Mouse (Mus musculus) kidney, embryonic 16.5 days (tissue): ENCODE results near the gene Irf2. TPM values are rescaled to one million over a fixed set of nuclear protein-coding genes. Genes with fewer than 3 reads are reported as not detected.

Source experiments
- ATAC-seq: fragments of 200-750 bp; cut with Nextera tagmentation; 2 replicates; pipeline ENCODE4 v1.8.0; 2017; ENCODE audit warnings: moderate TSS enrichment; ENCODE audit not compliant: low FRiP score, low TSS enrichment
- H3K27ac ChIP-seq: fragments of 300-500 bp; sonication (generic); 2 replicates; pipeline ENCODE4 v1.5.1; 2014; ENCODE audit warnings: low read length
- H3K27me3 ChIP-seq: fragments of 300-500 bp; sonication (generic); 2 replicates; pipeline ENCODE4 v1.6.1; 2014; ENCODE audit warnings: low read length, control low read depth, mixed read lengths; ENCODE audit not compliant: insufficient read depth
- H3K36me3 ChIP-seq: fragments of 300-500 bp; sonication (generic); 2 replicates; pipeline ENCODE4 v1.6.1; 2014; ENCODE audit warnings: low read length, control low read depth, mixed read lengths; ENCODE audit not compliant: insufficient read depth
- H3K4me1 ChIP-seq: fragments of 300-500 bp; sonication (generic); 2 replicates; pipeline ENCODE4 v1.6.1; 2014; ENCODE audit warnings: low read length, control low read depth, mixed read lengths; ENCODE audit not compliant: insufficient read depth
- H3K4me2 ChIP-seq: fragments of 300-500 bp; sonication (generic); replicated peaks from 2 replicates; pipeline ENCODE4 v1.6.1; 2014; ENCODE audit warnings: low read depth, low read length
- H3K4me3 ChIP-seq: fragments of 300-500 bp; sonication (generic); 2 replicates; pipeline ENCODE4 v1.5.1; 2014; ENCODE audit warnings: mild to moderate bottlenecking, low read length
- H3K9ac ChIP-seq: fragments of 300-500 bp; sonication (generic); replicated peaks from 2 replicates; pipeline ENCODE4 v1.6.1; 2014; ENCODE audit warnings: low read length
- H3K9me3 ChIP-seq: fragments of 300-500 bp; sonication (generic); 2 replicates; pipeline ENCODE4 v1.6.1; 2016; ENCODE audit warnings: low read length, control low read depth
- WGBS: fragments of 180-500 bp; shearing (Covaris S2); extraction: QIAGEN DNeasy Blood & Tissue Kit; methylation state at CpG from one replicate; pipeline ENCODE4 v1.1.7; 2014; 5-methylcytosine and 5-hydroxymethylcytosine counted together
- polyA plus RNA-seq: library from polyadenylated mRNA; unstranded; fragments of >200 nt; fragmentation: Nextera tagmentation; extraction: Ambion mirVana; gene quantifications from 2 replicates; pipeline ENCODE4 v1.2.1, GENCODE M21; 2015

Gene Irf2
- polyA plus RNA-seq, 1 experiment from 2014 or later: 19.2 TPM

DNA sequence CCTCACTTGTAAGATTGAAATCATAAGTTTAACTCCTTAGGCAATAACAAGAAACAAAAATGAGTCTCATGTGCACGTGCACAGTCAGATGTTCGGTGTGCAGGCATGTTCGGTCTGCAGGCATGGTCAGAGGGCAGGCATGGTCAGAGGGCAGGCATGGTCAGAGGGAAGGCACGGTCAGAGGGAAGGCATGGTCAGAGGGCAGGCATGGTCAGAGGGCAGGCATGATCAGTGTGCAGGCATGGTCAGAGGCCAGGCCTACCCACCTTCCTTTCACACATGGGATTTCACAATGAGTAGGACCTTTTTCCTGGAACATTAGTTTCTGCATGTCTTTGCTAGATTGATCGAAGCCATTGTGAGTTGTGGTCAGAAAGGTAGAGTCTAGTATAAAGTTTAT, 65.2 kb downstream of the Irf2 start:
- H3K4me1 ChIP-seq: peaks cover 1% of the 10 kb centered on the region; the same call in 1 of the 2 replicates
- H3K36me3 ChIP-seq: peaks cover 36% of the 10 kb centered on the region
- H3K4me3 ChIP-seq: no peak overlapping the region
- WGBS: 89% methylated on average over 5 of the region's 5 CpGs
- H3K9ac ChIP-seq: no peak overlapping the region
- no peak overlapping the region for H3K27ac ChIP-seq
- H3K4me2 ChIP-seq: no peak overlapping the region
- no peak for ATAC-seq
- no peaks in the 10 kb centered on the region for H3K27me3 ChIP-seq
- H3K9me3 ChIP-seq: peaks cover 10% of the 10 kb centered on the region; the same call in 1 of the 2 replicates

DNA sequence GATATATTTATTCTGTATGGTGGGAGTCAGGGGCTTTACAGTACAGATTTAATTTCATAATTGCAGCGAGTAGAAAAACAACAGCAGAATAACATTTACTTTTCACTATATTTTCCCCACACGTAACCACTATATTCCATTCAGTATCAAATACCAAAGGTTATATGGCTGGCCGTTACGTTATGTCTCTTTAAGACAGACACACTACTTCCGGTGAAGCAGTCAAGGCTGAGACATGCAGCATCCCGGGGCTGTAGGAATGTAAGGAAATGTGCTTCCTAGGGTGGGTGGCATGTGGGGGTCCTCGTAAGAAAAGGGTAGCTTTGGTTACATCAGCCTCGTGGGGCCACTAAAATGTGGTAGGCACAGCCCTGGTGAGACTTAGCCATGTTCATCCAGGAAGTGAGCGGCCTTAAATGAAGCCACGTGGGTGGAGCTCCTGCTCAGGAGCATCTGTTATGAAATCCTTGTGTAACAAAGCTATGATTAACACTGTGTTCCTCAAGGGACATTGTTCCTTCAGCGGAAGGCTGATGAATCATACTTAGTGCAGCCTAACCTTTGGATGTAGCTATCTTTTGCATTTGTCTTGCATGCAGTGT, 71.6 kb downstream of the Irf2 start:
- H3K36me3 ChIP-seq: peaks cover 38% of the 10 kb centered on the region
- H3K27ac ChIP-seq: no peak overlapping the region
- no peak overlapping the region for H3K9ac ChIP-seq
- no peaks in the 10 kb centered on the region for H3K4me1 ChIP-seq
- 83% methylated on average over 11 of the region's 11 CpGs for WGBS
- ATAC-seq: no peak
- peaks cover 8% of the 10 kb centered on the region; the same call in 1 of the 2 replicates for H3K9me3 ChIP-seq
- H3K4me2 ChIP-seq: no peak overlapping the region
- H3K27me3 ChIP-seq: no peaks in the 10 kb centered on the region
- H3K4me3 ChIP-seq: no peak overlapping the region

DNA sequence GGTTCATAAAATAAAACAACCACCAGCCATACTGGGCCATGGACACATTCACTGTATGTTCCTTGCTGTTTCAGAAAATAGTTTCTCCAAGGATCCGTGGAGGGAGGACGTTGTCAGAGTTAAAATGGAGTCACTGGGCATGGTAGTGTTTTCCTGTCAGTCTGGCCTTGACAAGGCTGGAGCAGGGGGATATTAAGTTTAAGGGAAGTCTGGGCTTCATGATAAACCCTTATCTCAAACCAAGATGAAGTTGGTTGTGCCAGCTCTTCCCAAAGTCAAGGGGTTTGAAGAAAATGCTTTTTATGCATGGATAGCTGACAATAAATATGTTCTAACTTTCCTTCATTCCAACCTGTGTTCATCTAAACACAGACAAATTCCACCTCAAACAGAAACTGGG, 72.4 kb downstream of the Irf2 start:
- H3K9me3 ChIP-seq: peaks cover under 1% of the 10 kb centered on the region; the same call in 1 of the 2 replicates
- WGBS: 69% methylated on average over 2 of the region's 2 CpGs
- no peak for ATAC-seq
- no peak overlapping the region for H3K27ac ChIP-seq
- no peak overlapping the region for H3K4me2 ChIP-seq
- H3K36me3 ChIP-seq: peaks cover 37% of the 10 kb centered on the region
- H3K4me3 ChIP-seq: no peak overlapping the region
- no peaks in the 10 kb centered on the region for H3K4me1 ChIP-seq
- no peaks in the 10 kb centered on the region for H3K27me3 ChIP-seq
- no peak overlapping the region for H3K9ac ChIP-seq

DNA sequence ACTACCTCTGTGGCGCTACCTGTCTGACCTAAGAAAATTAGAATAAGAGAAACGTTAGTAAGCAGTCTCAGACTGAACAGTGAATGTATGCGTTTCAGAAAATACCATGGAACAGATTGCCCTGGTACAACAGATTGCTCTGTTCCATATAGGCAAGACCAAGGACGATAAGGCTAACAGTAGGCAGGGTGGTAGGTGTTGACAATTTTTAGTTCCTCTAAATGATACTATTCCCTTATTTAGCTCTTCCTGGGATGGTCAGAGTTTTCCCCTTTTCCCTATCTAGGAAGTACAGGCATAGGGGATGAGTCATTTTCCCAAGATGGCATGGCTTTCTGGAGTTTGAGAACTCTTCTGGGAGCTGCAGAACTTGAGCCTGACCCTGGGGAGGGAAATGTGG, 73.4 kb downstream of the Irf2 start:
- Histone ChIP-seq H3K9ac (no peak overlapping the region), H3K36me3 (peaks cover 27% of the 10 kb centered on the region), H3K27ac (no peak overlapping the region), H3K4me3 (no peak overlapping the region), H3K4me2 (no peak overlapping the region), H3K27me3 (no peaks in the 10 kb centered on the region), H3K9me3 (no peaks in the 10 kb centered on the region), H3K4me1 (no peaks in the 10 kb centered on the region)
- 92% methylated on average over 4 of the region's 4 CpGs for WGBS
- ATAC-seq: no peak

DNA sequence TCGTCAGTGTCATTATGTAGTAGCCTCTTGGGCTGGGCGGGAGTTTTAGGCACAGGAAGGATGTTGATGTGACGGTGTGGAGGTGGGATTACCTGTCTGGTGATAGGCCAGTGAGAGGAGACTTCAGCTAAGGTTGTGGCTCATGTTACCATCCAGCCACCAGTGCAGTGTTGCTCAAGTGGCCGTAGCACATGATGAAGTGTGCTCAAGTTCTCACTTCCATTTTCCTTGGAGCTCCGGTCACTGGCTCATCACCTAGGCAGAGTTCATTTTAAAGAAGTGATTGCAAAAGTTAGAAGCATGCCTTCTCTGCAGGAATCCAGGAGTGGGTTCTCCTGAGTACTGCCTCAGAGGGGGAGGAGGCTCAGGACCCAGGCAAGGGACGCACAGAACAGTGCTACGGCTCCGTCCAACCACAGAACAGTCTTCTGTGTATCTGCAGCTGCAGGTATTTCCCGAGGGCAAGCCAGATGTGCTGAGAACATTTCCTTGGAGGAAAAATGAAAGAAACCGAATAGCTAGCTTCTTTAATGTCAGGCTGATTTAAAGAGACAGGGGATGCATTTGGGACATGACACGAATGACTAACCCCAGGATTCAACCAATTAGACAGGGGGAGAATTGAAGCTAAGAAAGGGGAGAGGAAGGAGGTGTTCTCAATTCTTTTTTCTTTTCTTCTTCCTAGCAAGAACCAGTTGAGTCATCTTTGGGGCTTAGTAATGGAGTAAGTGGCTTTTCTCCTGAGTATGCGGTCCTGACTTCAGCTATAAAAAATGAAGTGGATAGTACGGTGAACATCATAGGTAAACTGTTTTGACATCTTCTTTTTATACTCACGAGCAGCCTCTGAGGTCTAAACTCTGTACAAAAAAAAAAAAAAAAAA, 78.8 kb downstream of the Irf2 start:
- Histone ChIP-seq H3K9ac (no peak overlapping the region), H3K36me3 (peaks cover 32% of the 10 kb centered on the region), H3K9me3 (no peaks in the 10 kb centered on the region), H3K4me1 (peaks cover 6% of the 10 kb centered on the region; the same call in 1 of the 2 replicates), H3K4me3 (no peak overlapping the region), H3K27ac (no peak overlapping the region), H3K27me3 (no peaks in the 10 kb centered on the region), H3K4me2 (no peak overlapping the region)
- no peak for ATAC-seq
- WGBS: 59% methylated on average over 14 of the region's 14 CpGs

DNA sequence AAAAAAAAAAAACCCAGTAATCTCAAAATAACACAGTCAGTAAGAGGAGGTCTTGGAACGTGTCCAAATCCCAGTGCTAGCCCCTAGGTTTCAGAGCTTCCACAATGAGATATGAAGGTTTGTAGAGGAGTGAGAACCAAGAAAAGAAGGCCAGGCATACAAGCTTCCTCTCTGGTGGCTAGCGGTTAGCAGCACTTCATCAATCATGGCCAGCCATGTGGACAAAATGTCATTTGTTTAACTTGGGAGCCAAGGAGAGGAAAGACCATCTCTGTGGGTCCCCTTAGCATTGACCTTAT, 79.4 kb downstream of the Irf2 start:
- Histone ChIP-seq H3K27ac (no peak overlapping the region), H3K4me2 (no peak overlapping the region), H3K27me3 (no peaks in the 10 kb centered on the region), H3K4me3 (no peak overlapping the region), H3K4me1 (peaks cover 6% of the 10 kb centered on the region; the same call in 1 of the 2 replicates), H3K9ac (no peak overlapping the region), H3K9me3 (no peaks in the 10 kb centered on the region), H3K36me3 (peaks cover 32% of the 10 kb centered on the region)
- WGBS: 59% methylated on average over 2 of the region's 2 CpGs
- ATAC-seq: no peak

DNA sequence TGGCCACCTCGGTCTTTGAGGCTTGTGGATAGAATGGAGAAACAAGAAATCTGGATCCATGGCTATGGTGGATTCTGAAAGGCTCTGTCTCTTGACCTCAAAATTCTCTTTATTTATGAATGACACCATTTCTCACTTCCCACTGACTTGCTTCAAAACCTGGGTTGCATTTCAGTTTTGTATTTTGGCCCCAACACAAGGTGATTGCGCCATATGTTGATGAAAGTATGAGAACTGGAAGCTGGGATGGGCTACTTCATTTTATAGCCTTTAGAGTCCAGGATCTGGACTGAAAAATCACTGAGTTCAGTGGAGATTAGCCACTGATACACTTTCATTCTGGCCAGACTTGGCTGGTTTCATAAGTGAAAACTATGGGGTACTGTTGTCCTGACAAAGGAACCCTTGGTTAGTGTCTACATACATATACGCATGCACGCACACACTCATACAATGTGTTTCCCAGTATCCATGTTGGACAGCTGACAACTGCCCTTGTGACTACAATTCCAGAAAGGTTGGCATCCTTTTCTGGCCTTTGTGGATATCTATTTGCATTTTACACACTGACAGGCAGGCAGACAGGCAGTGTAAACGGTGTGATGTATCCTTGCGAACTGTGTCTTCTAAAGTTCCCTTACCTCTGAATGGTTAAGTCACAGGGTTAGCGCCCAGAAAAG, 89.3 kb downstream of the Irf2 start:
- no peaks in the 10 kb centered on the region for H3K27me3 ChIP-seq
- WGBS: 88% methylated on average over 7 of the region's 7 CpGs
- no peak overlapping the region for H3K4me3 ChIP-seq
- H3K4me2 ChIP-seq: no peak overlapping the region
- H3K27ac ChIP-seq: no peak overlapping the region
- no peaks in the 10 kb centered on the region for H3K9me3 ChIP-seq
- H3K36me3 ChIP-seq: no peaks in the 10 kb centered on the region
- H3K9ac ChIP-seq: no peak overlapping the region
- no peak for ATAC-seq
- H3K4me1 ChIP-seq: 0 out of 2 replicates have a peak, but pooled peaks cover 6% of the 10 kb centered on the region

DNA sequence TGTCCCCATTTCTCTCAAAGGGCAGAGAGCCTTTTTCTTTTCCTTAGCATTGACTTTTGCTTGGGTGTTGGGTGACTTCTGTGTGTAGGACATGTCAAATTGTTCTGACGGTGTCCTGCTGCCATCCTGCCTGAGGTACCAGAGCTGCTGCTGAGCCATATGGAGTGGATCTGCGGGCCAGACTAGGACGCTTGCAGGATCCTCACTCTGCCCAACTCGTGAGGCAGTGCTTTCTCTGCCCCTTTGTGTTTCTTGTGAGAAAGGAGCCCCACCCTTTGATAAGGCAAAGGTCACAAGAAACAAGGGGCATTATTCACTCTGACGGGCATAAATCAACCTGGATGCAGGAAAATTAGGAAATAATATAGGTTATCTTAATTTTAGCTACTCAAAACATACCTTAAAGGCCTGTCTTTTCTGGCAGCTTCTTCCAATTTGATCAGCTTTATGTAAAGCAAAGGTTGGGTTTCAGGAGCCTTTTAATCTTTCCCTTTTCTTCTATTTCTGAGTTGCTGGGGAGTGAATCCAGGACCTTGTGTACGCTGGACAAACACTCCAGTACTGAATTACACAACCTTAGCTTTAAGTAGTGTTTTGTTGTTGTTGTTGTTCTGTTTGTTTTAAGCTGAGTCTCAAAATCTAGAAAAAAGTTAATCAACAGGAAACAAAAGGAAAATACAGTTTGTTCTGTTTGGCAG, 90.0 kb downstream of the Irf2 start:
- Histone ChIP-seq H3K4me2 (no peak overlapping the region), H3K27ac (peak overlapping the region; percentile 26; the same call in 1 of the 2 replicates)
- peak; percentile 61; the same call in 1 of the 2 replicates for ATAC-seq

DNA sequence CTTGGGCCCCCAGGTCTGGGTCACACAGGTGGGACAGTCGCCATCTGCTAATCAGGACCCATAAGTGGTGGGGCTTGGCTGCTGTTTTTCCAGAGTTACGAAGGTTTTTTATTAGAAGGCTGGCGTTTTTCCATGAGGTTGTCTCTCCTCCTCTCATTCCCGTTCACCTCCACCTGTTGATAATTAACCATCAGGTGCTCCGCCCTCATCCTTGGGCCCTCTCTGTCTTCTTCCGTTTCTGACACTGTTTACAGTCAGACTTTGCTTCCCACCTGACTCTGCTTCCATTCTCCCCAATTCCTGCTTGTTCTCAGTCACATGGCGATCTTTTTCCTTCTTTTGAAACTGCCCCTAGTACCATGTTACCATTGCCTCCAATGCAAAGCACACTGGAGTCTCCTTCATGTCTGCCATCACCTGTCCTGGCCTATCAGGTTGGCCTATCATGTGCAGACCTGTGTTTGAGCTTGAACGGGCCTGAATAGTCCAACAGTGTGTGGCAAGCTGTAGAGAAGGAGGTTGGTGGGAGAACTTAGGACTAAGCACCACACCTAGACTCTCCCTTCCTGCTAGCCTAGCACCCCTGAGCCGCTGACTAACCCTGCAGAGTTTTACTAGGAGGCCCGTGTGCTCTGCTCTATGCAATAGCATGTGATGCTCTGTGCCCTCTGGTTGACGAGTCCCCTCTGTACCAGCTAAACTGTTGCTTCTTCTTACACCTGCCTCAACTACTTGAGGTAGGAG, 90.8 kb downstream of the Irf2 start:
- Histone ChIP-seq H3K9me3 (no peaks in the 10 kb centered on the region), H3K4me1 (0 out of 2 replicates have a peak, but pooled peaks cover 6% of the 10 kb centered on the region), H3K4me3 (no peak overlapping the region), H3K27me3 (no peaks in the 10 kb centered on the region), H3K9ac (no peak overlapping the region), H3K27ac (peak overlapping the region; percentile 26; the same call in 1 of the 2 replicates), H3K4me2 (no peak overlapping the region), H3K36me3 (no peaks in the 10 kb centered on the region)
- WGBS: 75% methylated on average over 11 of the region's 11 CpGs
- ATAC-seq: peak; percentile 75; the same call in 1 of the 2 replicates

More for the DNA sequence above, 90.0 kb downstream of the Irf2 start:
- Histone ChIP-seq H3K27me3 (no peaks in the 10 kb centered on the region), H3K4me1 (0 out of 2 replicates have a peak, but pooled peaks cover 6% of the 10 kb centered on the region), H3K9ac (no peak overlapping the region), H3K36me3 (no peaks in the 10 kb centered on the region), H3K4me3 (no peak overlapping the region), H3K9me3 (no peaks in the 10 kb centered on the region)
- 69% methylated on average over 6 of the region's 6 CpGs for WGBS
